Mouse (Mus musculus) liver, embryonic 13.5 days (tissue): ENCODE results near the gene Atp1a2. TPM values are rescaled to one million over a fixed set of nuclear protein-coding genes. Genes with fewer than 3 reads are reported as not detected.

Source experiments
- ATAC-seq: fragments of 200-750 bp; cut with Nextera tagmentation; 2 replicates; pipeline ENCODE4 v1.8.0; 2017; ENCODE audit warnings: low read depth, mild to moderate bottlenecking, moderate number of reproducible peaks, moderate library complexity
- DNase-seq: peaks from one replicate; pipeline ENCODE4 v3.0.0; 2022
- H3K27ac ChIP-seq: fragments of 300-500 bp; sonication (generic); 2 replicates; pipeline ENCODE4 v1.5.1; 2015; ENCODE audit warnings: moderate library complexity, mild to moderate bottlenecking, inconsistent platforms
- H3K27me3 ChIP-seq: fragments of 300-500 bp; sonication (generic); 2 replicates; pipeline ENCODE4 v1.6.1; 2015; ENCODE audit warnings: mild to moderate bottlenecking, inconsistent platforms
- H3K36me3 ChIP-seq: fragments of 300-500 bp; sonication (generic); 2 replicates; pipeline ENCODE4 v1.6.1; 2015; ENCODE audit warnings: mild to moderate bottlenecking, inconsistent platforms
- H3K4me1 ChIP-seq: fragments of 300-500 bp; sonication (generic); replicated peaks from 2 replicates; pipeline ENCODE4 v1.6.1; 2015; ENCODE audit warnings: inconsistent platforms
- H3K4me2 ChIP-seq: fragments of 300-500 bp; sonication (generic); 2 replicates; pipeline ENCODE4 v1.6.1; 2015; ENCODE audit warnings: inconsistent platforms, mild to moderate bottlenecking, moderate library complexity
- H3K4me3 ChIP-seq: fragments of 300-500 bp; sonication (generic); replicated peaks from 2 replicates; pipeline ENCODE4 v1.5.1; 2015; ENCODE audit warnings: mild to moderate bottlenecking, inconsistent platforms
- H3K9ac ChIP-seq: fragments of 300-500 bp; sonication (generic); 2 replicates; pipeline ENCODE4 v1.6.1; 2015; ENCODE audit warnings: mild to moderate bottlenecking, inconsistent platforms
- H3K9me3 ChIP-seq: fragments of 300-500 bp; sonication (generic); replicated peaks from 2 replicates; pipeline ENCODE4 v1.6.1; 2016; ENCODE audit warnings: inconsistent platforms
- WGBS: fragments of 180-500 bp; shearing (Covaris S2); methylation state at CpG from one replicate; pipeline ENCODE4 v1.1.7; 2015; ENCODE audit not compliant: insufficient replicate concordance; 5-methylcytosine and 5-hydroxymethylcytosine counted together
- polyA plus RNA-seq: library from polyadenylated mRNA; unstranded; fragments of >200 nt; fragmentation: Nextera tagmentation; extraction: Ambion mirVana; gene quantifications from 2 replicates; pipeline ENCODE4 v1.2.1, GENCODE M21; 2015

Gene Atp1a2
- polyA plus RNA-seq, 1 experiment from 2014 or later: 0.32 TPM

- Histone ChIP-seq H3K9me3 (no peaks in the 10 kb centered on the region), H3K4me2 (no peak overlapping the region), H3K36me3 (no peaks in the 10 kb centered on the region), H3K9ac (no peak overlapping the region), H3K27ac (no peak overlapping the region), H3K4me3 (no peak overlapping the region), H3K4me1 (no peaks in the 10 kb centered on the region; the same call in 1 of the 2 replicates), H3K27me3 (peaks cover 12% of the 10 kb centered on the region; the same call in 1 of the 2 replicates)
- DNase-seq (no peak), ATAC-seq (no peak)
- WGBS: 71% methylated on average over 5 of the region's 5 CpGs
Measured at GRCm38 (mm10) chr1:172286740-172287139, 11.1 kb downstream of the Atp1a2 start.

- Histone ChIP-seq H3K4me1 (no peaks in the 10 kb centered on the region; the same call in 1 of the 2 replicates), H3K27ac (no peak overlapping the region), H3K4me2 (no peak overlapping the region), H3K36me3 (no peaks in the 10 kb centered on the region), H3K9ac (no peak overlapping the region), H3K27me3 (peaks cover 12% of the 10 kb centered on the region; the same call in 1 of the 2 replicates), H3K9me3 (no peaks in the 10 kb centered on the region), H3K4me3 (no peak overlapping the region)
- ATAC-seq (no peak), DNase-seq (no peak)
- 75% methylated on average over 14 of the region's 14 CpGs for WGBS
Measured at GRCm38 (mm10) chr1:172284221-172284620, 13.6 kb downstream of the Atp1a2 start.

GRCm38 (mm10) chr1:172283073-172283472 is 14.8 kb downstream of the Atp1a2 start:
- no peaks in the 10 kb centered on the region for H3K9me3 ChIP-seq
- WGBS: 78% methylated on average over 6 of the region's 6 CpGs
- no peak overlapping the region for H3K9ac ChIP-seq
- H3K4me2 ChIP-seq: no peak overlapping the region
- no peaks in the 10 kb centered on the region for H3K36me3 ChIP-seq
- no peak for DNase-seq
- no peaks in the 10 kb centered on the region for H3K4me1 ChIP-seq
- ATAC-seq: no peak
- no peak overlapping the region for H3K27ac ChIP-seq
- peaks cover 12% of the 10 kb centered on the region; the same call in 1 of the 2 replicates for H3K27me3 ChIP-seq
- H3K4me3 ChIP-seq: no peak overlapping the region

GRCm38 (mm10) chr1:172281522-172282254 is 16.2 kb downstream of the Atp1a2 start:
- H3K9ac ChIP-seq: no peak overlapping the region
- 67% methylated on average over 10 of the region's 10 CpGs for WGBS
- H3K27ac ChIP-seq: no peak overlapping the region
- H3K36me3 ChIP-seq: no peaks in the 10 kb centered on the region
- H3K4me3 ChIP-seq: no peak overlapping the region
- H3K27me3 ChIP-seq: peaks cover 12% of the 10 kb centered on the region; the same call in 1 of the 2 replicates
- no peaks in the 10 kb centered on the region for H3K4me1 ChIP-seq
- DNase-seq (no peak), ATAC-seq (no peak)
- H3K4me2 ChIP-seq: no peak overlapping the region
- no peaks in the 10 kb centered on the region for H3K9me3 ChIP-seq

GRCm38 (mm10) chr1:172279768-172280509 is 17.9 kb downstream of the Atp1a2 start:
- Histone ChIP-seq H3K36me3 (no peaks in the 10 kb centered on the region), H3K27ac (no peak overlapping the region), H3K4me1 (no peaks in the 10 kb centered on the region), H3K9ac (no peak overlapping the region), H3K27me3 (peaks cover 4% of the 10 kb centered on the region; the same call in 1 of the 2 replicates), H3K4me3 (no peak overlapping the region), H3K9me3 (no peaks in the 10 kb centered on the region), H3K4me2 (no peak overlapping the region)
- ATAC-seq (no peak), DNase-seq (no peak)
- 65% methylated on average over 16 of the region's 16 CpGs for WGBS

- Histone ChIP-seq H3K4me1 (no peaks in the 10 kb centered on the region), H3K4me3 (no peak overlapping the region), H3K4me2 (no peak overlapping the region), H3K9ac (no peak overlapping the region), H3K27me3 (no peaks in the 10 kb centered on the region), H3K27ac (no peak overlapping the region), H3K9me3 (no peaks in the 10 kb centered on the region), H3K36me3 (no peaks in the 10 kb centered on the region)
- ATAC-seq (no peak), DNase-seq (no peak)
- WGBS: 77% methylated on average over 13 of the region's 13 CpGs
Measured at GRCm38 (mm10) chr1:172278328-172278727, 19.5 kb downstream of the Atp1a2 start.

- H3K27ac ChIP-seq: no peak overlapping the region
- no peaks in the 10 kb centered on the region for H3K36me3 ChIP-seq
- no peak overlapping the region for H3K4me2 ChIP-seq
- H3K9ac ChIP-seq: no peak overlapping the region
- H3K27me3 ChIP-seq: no peaks in the 10 kb centered on the region
- no peaks in the 10 kb centered on the region for H3K4me1 ChIP-seq
- no peak for ATAC-seq
- no peaks in the 10 kb centered on the region for H3K9me3 ChIP-seq
- WGBS: 12% methylated on average over 3 of the region's 3 CpGs
- no peak for DNase-seq
- no peak overlapping the region for H3K4me3 ChIP-seq
Measured at GRCm38 (mm10) chr1:172277172-172277571, 20.7 kb downstream of the Atp1a2 start.

- H3K27me3 ChIP-seq: no peaks in the 10 kb centered on the region
- 65% methylated on average over 5 of the region's 5 CpGs for WGBS
- no peak for DNase-seq
- no peaks in the 10 kb centered on the region for H3K9me3 ChIP-seq
- H3K9ac ChIP-seq: no peak overlapping the region
- no peak overlapping the region for H3K4me2 ChIP-seq
- H3K4me1 ChIP-seq: no peaks in the 10 kb centered on the region
- no peak for ATAC-seq
- no peak overlapping the region for H3K4me3 ChIP-seq
- H3K27ac ChIP-seq: no peak overlapping the region
- no peaks in the 10 kb centered on the region for H3K36me3 ChIP-seq
Measured at GRCm38 (mm10) chr1:172274547-172274946, 23.3 kb downstream of the Atp1a2 start.

- DNase-seq: no peak
- no peak overlapping the region for H3K4me3 ChIP-seq
- no peaks in the 10 kb centered on the region for H3K4me1 ChIP-seq
- H3K27ac ChIP-seq: no peak overlapping the region
- no peaks in the 10 kb centered on the region for H3K27me3 ChIP-seq
- no peak overlapping the region for H3K4me2 ChIP-seq
- WGBS: 52% methylated on average over 5 of the region's 5 CpGs
- no peaks in the 10 kb centered on the region for H3K36me3 ChIP-seq
- ATAC-seq: no peak
- H3K9me3 ChIP-seq: no peaks in the 10 kb centered on the region
- no peak overlapping the region for H3K9ac ChIP-seq
Measured at GRCm38 (mm10) chr1:172274116-172274515, 23.7 kb downstream of the Atp1a2 start.

GRCm38 (mm10) chr1:172273386-172273785 is 24.5 kb downstream of the Atp1a2 start:
- H3K4me3 ChIP-seq: no peak overlapping the region
- whole genome bisulfite sequencing: 77% methylated on average over 6 of the region's 6 CpGs
- DNase-seq (no peak), ATAC-seq (no peak)
- H3K4me2 ChIP-seq: no peak overlapping the region
- no peak overlapping the region for H3K27ac ChIP-seq
- H3K27me3 ChIP-seq: no peaks in the 10 kb centered on the region
- H3K4me1 ChIP-seq: no peaks in the 10 kb centered on the region
- no peak overlapping the region for H3K9ac ChIP-seq
- H3K9me3 ChIP-seq: no peaks in the 10 kb centered on the region
- no peaks in the 10 kb centered on the region for H3K36me3 ChIP-seq

GRCm38 (mm10) chr1:172271765-172272164 is 26.1 kb downstream of the Atp1a2 start:
- ATAC-seq (no peak), DNase-seq (no peak)
- no peak overlapping the region for H3K9ac ChIP-seq
- no peak overlapping the region for H3K4me3 ChIP-seq
- 77% methylated on average over 10 of the region's 10 CpGs for WGBS
- H3K36me3 ChIP-seq: no peaks in the 10 kb centered on the region
- H3K27ac ChIP-seq: no peak overlapping the region
- H3K4me1 ChIP-seq: no peaks in the 10 kb centered on the region
- no peaks in the 10 kb centered on the region for H3K27me3 ChIP-seq
- H3K9me3 ChIP-seq: no peaks in the 10 kb centered on the region
- no peak overlapping the region for H3K4me2 ChIP-seq
